Mouse (Mus musculus) megakaryocyte progenitor cell, adult 5-6 weeks (primary cell): Measurements from ENCODE around the gene Olfml3. TPM values are rescaled to one million over a fixed set of nuclear protein-coding genes. Genes with fewer than 3 reads are reported as not detected.

Source experiments
- ATAC-seq: replicated peaks from 2 replicates; pipeline ENCODE4 v1.8.0; 2016; ENCODE audit warnings: mild to moderate bottlenecking, moderate TSS enrichment, inconsistent platforms; ENCODE audit not compliant: poor library complexity
- total RNA-seq, 2 experiments: library from RNA; stranded (forward) in 1 of 2; stranded (reverse) in 1 of 2; fragments of 157-497, 149-512 nt in 1 of 2; fragments of 200-1000 nt in 1 of 2; gene quantifications; 2 replicates each; pipeline versions ENCODE4 v1.2.3 to v1.2.4; 2015 to 2017

Olfml3 gene
- total RNA-seq, 2 experiments from 2014 or later, result 0.25 to 0.37 TPM

DNA sequence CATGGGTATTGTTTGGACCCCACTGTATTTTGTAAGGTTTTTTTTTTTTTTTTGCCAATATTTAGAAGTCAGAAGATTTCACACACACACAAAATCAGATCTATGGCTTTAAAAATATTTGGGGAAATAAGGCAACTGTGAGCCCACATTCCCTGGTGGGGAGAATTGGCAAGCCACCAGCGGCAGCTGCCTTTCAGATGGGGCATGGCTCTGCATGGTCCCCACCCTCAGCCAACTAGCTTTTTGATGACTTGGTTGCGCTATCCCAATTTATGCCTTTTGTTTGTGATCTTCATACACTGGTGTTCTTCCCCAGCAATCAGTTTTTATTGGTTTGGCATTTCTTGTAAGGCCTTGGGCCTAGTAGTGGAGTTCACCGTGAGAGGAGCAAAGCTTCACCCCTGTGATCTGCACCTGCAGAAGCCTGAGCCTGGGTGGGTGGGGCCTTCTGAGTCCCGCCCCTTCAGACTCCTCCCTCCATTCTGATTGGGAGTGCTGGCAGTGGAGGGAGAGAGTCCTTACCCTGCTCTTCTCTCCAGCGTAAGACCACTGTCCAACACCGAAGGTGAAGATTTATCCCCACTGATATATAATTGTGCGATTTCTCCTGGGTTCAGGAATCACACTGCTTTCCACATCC is 23.4 kb downstream of the Olfml3 start:
- ATAC-seq, result no peak

DNA sequence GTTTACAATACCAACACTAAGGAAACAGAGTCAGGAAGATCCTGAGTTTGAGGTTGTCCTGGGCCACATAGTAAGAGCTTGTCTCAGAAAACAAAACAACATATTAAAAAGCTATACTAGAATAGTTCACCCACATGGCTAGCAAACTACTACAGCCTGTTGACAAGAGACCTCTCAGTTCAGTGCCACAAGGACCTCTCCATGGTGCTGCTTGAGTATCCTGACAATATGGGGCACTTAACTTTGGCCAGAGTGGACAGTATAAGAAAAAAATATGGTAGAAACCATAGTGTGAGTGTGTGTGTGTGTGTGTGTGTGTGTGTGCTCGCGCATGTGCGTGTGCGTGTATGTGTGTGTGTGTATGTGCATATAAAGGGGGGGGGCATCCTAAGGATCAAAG is 25.6 kb downstream of the Olfml3 start:
- ATAC-seq, result no peak

DNA sequence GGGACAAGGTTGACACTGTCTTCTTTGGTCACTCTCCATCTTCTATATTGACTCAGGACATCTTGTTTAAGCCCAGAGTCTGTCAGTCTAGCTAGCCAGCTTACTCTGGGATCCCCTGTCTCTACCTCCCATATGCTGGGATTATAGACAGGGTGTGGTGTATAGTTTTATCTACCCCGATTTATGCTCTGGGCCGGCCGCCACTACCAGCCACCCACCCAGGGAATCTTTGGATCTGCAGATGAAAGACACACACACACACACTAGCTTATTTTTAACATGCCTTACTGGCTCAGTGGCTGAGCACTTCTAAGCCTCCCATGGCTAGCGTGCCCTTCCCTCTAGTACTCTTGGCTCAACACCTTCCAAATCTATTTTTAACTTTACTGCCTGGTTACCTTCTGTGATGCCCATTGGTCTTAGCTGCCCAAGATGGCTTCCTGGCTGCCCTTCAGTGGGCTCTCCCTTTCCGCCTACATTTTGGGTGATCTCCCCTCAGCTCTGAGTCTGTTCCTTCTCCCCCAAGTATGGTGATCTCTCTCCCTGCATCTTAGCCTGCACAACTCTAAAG is 28.2 kb downstream of the Olfml3 start:
- no peak for ATAC-seq

DNA sequence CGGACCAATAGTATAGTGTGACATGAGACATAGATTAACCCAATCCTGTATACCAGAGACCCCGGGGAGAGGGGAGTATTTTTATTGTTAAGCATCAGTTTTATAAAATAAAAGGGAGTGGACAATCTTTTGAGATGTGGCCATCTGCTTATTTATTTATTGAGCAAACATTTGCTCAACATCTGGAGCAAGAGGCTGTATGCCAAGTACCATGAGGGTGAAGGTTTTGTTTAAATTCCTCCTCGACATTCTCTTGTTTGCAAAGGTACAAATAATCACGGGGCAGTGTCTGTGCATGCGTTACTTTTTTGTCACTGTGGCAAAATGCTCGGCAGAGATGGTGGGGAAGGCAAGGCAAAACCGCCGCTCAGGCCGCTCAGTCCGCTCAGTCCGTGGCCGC is 32.4 kb downstream of the Olfml3 start:
- ATAC-seq, result no peak

DNA sequence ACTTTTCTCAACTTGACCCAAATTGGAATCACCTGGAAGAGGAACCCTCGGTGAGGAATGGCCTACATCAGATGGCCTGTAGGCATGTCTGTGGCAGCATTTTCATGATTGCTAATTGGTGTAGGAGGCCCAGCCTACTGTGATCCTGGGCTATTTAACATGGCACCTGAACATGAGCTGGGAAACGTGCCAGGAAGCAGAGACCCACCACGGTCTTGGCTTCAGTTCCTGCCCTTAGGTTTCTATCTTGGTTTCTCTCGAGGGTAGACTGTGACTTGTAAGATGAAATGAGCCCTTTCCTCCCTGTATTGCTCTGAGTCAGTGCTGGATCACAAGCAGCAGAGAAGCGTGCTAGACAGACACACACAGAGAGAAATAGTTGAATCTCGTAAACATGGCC is 33.1 kb downstream of the Olfml3 start:
- no peak for ATAC-seq

DNA sequence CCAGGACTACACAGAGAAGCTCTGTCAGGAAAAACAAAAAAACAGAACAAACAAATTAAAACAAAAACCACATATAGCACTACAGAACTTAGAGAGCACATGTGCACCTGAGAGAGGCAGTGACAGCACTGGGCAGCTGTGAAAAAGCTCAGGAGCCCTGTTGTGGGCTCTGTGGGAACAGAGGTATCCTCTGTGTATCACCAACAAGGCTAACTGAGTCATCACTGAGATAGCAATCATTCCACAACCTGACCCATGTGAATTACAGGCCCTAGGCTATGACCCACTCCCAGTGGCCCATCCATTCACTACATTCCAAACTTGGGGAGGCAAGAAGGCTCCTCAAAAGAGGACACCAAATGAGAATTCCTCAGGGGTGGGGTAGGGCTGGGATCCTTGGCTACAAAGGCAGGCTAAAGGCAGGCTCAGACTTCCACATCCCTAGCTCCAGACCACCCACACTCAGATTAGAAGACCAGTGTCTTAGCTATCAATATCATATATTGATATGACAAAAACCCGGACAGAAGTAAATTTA is 41.3 kb downstream of the Olfml3 start:
- ATAC-seq, result no peak

DNA sequence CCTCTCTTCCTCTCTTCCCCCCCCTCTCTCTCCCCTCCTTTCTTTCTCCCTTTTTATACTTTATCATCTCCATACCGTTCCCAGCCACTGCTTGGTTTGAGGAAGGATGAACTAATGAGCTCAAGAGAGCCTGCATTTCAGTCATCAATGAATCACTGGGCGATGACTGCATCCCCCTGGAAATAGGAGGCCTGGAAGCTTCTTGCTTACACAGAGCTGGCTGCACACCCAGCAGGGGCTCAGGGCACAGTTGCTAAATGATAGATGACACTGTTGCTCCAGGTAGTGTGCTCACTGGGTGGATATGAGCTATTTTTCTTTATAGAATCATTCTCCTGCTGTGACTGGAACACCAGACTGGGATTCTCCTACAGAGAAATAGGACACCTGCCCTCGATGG is 42.2 kb downstream of the Olfml3 start:
- ATAC-seq, result no peak

DNA sequence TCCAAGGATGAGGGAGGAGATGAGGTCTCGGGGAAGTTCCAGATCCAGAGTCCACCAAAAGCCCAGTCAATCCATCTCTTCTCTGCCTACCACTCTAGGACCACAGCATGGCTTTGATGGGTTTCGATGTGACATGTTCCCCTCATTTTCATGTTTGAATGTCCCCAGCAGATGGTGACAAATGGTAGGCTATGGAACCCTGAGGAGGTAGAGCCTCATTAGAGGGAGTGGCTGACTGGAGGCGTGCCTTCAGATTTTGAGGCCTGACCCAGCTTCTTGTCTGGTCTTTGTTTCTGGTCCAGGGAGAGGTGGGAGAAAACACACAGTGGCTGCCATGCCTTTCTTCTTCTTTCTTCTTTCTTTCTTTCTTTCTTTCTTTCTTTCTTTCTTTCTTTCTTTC is 47.3 kb downstream of the Olfml3 start:
- ATAC-seq, result peak; percentile 65; the same call in 1 of the 2 replicates

DNA sequence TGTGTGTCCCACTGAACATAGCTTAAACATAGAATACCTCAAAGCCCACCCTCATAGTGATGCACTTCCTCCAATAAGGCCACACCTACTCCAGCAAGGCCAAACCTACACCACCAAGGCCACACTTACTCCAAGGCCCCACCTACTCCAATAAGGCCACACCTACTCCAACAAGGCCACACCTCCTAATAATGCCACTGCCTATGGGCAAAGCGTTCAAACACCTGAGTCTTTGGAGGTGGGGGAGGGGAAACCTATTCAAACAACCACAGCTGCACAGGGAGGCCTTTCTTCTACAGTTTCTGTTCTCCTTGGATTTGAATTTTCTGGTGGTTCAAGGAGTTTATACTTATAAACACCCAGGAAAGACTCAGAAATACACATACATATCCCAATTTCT is 48.8 kb downstream of the Olfml3 start:
- no peak for ATAC-seq

DNA sequence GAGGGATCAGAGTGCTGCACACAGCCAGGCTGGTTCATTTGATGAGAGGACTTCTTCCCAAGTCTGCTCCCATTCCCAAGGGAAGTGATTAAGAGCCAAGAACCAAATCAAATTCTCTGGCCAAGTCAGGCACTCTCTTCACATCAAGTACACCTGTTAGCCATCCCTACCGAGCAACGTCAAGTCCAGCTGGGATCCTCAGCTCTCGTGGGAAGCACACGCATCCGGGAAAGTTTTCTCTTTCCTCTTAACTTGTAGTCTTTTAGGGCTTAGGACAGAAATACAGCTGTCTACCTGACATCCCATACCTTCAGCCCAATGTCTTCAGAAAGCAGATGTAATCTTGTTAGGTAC is 53.9 kb downstream of the Olfml3 start:
- ATAC-seq, result no peak

DNA sequence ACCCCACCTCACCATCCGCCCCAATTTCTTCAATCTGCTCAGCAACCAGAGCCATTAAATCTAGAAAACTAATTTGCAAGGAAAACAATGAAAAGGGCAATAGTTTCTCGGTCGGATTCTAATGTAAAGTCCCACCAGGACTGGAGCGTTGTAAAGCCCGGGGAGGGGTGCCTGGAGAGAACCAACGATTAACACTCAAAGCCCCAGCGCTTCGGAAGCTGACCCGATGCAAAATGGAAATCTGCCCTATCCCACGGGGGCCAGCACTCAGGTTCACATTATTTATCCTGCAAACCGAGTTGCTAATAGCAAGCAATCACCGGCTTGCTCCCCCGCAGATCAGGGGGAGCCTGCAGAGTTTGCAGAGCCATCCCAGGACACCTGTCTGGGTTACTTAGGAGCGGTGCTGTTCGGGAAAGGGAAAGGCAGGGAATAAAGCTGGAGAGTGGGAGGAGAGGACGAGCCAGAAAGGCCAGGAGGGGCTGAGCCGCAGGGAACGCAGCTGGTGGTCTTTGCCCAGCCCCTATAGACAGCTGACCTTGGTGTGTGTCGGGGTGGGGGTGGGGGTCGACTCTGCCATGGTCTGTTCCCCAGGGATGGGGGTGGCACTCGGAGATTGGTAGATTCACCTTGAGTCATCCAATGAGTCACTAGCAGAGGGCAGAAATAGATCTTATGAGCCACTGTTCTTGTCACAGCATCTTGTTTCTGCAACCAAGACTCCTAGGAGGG is 54.4 kb downstream of the Olfml3 start:
- ATAC-seq, result no peak

DNA sequence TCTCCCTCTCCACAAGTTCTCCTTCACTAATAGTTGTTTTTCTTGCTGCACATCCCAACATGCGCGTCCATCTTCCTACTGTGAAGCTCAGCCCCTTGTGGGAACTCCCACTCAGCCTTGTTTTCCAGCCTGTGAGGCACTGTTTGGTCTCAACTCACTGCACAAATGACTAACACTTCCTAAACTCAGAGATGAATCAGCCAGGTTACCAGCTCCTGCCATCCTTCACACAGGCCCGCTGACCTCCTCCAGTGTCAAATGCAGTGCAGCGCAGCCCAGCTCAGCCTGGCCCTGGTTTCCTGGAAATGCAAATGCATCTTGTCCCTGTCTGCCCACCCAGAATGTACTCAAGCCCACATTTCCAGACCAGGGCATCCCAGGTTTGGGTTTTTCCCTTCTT is 55.3 kb downstream of the Olfml3 start:
- ATAC-seq, result no peak

DNA sequence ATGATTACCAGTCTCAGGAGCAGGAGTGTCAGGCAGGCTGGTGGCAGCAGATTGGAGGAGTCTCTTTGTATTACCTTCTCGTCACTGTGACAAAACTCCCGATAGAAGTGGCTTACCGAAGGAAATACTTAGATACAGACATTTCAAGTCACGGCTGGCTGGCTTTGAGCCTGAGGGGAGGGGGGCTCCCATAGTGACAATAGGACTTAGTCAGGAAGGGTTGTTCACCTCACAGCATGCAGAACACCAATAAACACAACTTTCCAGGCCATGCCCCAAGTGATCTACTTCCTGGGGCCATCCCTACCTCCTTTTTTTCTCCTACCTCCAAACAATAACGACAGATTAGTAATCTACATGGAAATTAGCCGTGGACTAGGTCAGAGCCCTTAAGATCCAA is 59.0 kb downstream of the Olfml3 start:
- no peak for ATAC-seq

DNA sequence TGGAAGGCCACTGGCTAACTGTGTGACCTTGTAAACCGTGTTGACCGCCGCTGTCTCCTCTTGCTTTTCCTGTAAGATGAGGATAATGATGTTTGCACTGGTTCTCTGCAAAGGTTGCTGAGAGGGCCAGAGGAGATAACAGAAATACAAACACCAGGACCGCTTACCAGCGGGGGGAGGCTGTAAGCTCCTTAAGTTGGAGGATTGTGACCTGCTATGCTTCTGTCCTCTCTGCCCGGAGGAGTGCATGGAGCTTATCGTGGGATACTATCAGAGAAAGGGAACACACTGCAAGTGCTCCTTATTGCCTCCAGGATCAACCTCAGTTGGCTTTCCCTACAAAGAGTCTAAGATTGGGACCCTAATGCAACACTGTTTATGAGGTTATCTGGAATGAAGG is 65.1 kb downstream of the Olfml3 start:
- ATAC-seq, result no peak

Other genes with a start within 250 kb of the Olfml3 start
- gene Syt6, start 162.8 kb downstream of the Olfml3 start, total RNA-seq (2015), result not detected in 2 replicates
- gene Syt6, start 162.8 kb downstream of the Olfml3 start, total RNA-seq (2017), result 0.17 and 0.21 TPM in 2 replicates
- 0.12 and 0.20 TPM in 2 replicates for gene Atg4a-ps, start 91.9 kb downstream of the Olfml3 start, total RNA-seq (2015)
- gene Atg4a-ps, start 91.9 kb downstream of the Olfml3 start, total RNA-seq (2017), result 0.47 and 1.3 TPM in 2 replicates
- gene Gm10964, start 1.4 kb upstream of the Olfml3 start, total RNA-seq (2015), result not detected in 2 replicates
- not detected in 2 replicates for gene Gm10964, start 1.4 kb upstream of the Olfml3 start, total RNA-seq (2017)
- gene Hipk1, start 53.6 kb upstream of the Olfml3 start, total RNA-seq (2015), result 141 and 146 TPM in 2 replicates
- 68.5 and 76.9 TPM in 2 replicates for gene Hipk1, start 53.6 kb upstream of the Olfml3 start, total RNA-seq (2017)
- 21.4 and 23.9 TPM in 2 replicates for gene Dclre1b, start 71.4 kb upstream of the Olfml3 start, total RNA-seq (2015)
- 15.4 and 18.5 TPM in 2 replicates for gene Dclre1b, start 71.4 kb upstream of the Olfml3 start, total RNA-seq (2017)
- 17.5 and 18.1 TPM in 2 replicates for gene Ap4b1, start 71.5 kb upstream of the Olfml3 start, total RNA-seq (2015)
- gene Ap4b1, start 71.5 kb upstream of the Olfml3 start, total RNA-seq (2017), result 17.9 and 20.7 TPM in 2 replicates
- 0.64 TPM in 1 of 2 replicates, not detected in the other for gene Gm43064, start 71.6 kb upstream of the Olfml3 start, total RNA-seq (2015)
- not detected in 2 replicates for gene Gm43064, start 71.6 kb upstream of the Olfml3 start, total RNA-seq (2017)
- gene Bcl2l15, start 94.6 kb upstream of the Olfml3 start, total RNA-seq (2015), result 0.51 and 1.9 TPM in 2 replicates
- 0.20 and 1.9 TPM in 2 replicates for gene Bcl2l15, start 94.6 kb upstream of the Olfml3 start, total RNA-seq (2017)
- gene Ptpn22, start 121.8 kb upstream of the Olfml3 start, total RNA-seq (2015), result 78.1 and 81.2 TPM in 2 replicates
- gene Ptpn22, start 121.8 kb upstream of the Olfml3 start, total RNA-seq (2017), result 45.3 and 57.6 TPM in 2 replicates
- 56.7 and 62.2 TPM in 2 replicates for gene Rsbn1, start 176.1 kb upstream of the Olfml3 start, total RNA-seq (2015)
- 52.8 and 57.6 TPM in 2 replicates for gene Rsbn1, start 176.1 kb upstream of the Olfml3 start, total RNA-seq (2017)
- 18.8 and 20.3 TPM in 2 replicates for gene Phtf1, start 230.1 kb upstream of the Olfml3 start, total RNA-seq (2015)
- gene Phtf1, start 230.1 kb upstream of the Olfml3 start, total RNA-seq (2017), result 27.3 and 32.7 TPM in 2 replicates